Mouse (Mus musculus) kidney, postnatal 0 days (tissue): Measurements from ENCODE around the gene Tcp11l2. TPM values are rescaled to one million over a fixed set of nuclear protein-coding genes. Genes with fewer than 3 reads are reported as not detected.

Source experiments
- ATAC-seq: fragments of 200-750 bp; cut with Nextera tagmentation; replicated peaks from 2 replicates; pipeline ENCODE4 v1.8.0; 2017; ENCODE audit warnings: low read depth, moderate number of reproducible peaks, moderate TSS enrichment, moderate library complexity; ENCODE audit not compliant: low FRiP score
- DNase-seq: peaks from one replicate; pipeline ENCODE4 v3.0.0-alpha.2; 2016; ENCODE audit warnings: low spot score
- H3K27ac ChIP-seq: fragments of 300-500 bp; sonication (generic); 2 replicates; pipeline ENCODE4 v1.5.1; 2014; ENCODE audit warnings: mild to moderate bottlenecking
- H3K27me3 ChIP-seq: fragments of 300-500 bp; sonication (generic); 2 replicates; pipeline ENCODE4 v1.6.1; 2014; ENCODE audit warnings: low read length, mixed read lengths; ENCODE audit not compliant: insufficient read depth
- H3K36me3 ChIP-seq: fragments of 300-500 bp; sonication (generic); 2 replicates; pipeline ENCODE4 v1.6.1; 2014; ENCODE audit warnings: low read length, mixed read lengths; ENCODE audit not compliant: insufficient read depth
- H3K4me1 ChIP-seq: fragments of 300-500 bp; sonication (generic); replicated peaks from 2 replicates; pipeline ENCODE4 v1.6.1; 2014; ENCODE audit warnings: antibody characterized with exemption, low read length, mixed read lengths; ENCODE audit not compliant: insufficient read depth
- H3K4me2 ChIP-seq: fragments of 300-500 bp; sonication (generic); 2 replicates; pipeline ENCODE4 v1.6.1; 2014; ENCODE audit warnings: mild to moderate bottlenecking, low read length, moderate library complexity, mixed read lengths
- H3K4me3 ChIP-seq: fragments of 300-500 bp; sonication (generic); replicated peaks from 2 replicates; pipeline ENCODE4 v1.5.1; 2014; ENCODE audit warnings: low read depth, low read length
- H3K9ac ChIP-seq: fragments of 300-500 bp; sonication (generic); 2 replicates; pipeline ENCODE4 v1.6.1; 2014; ENCODE audit warnings: low read depth, low read length
- H3K9me3 ChIP-seq: fragments of 300-500 bp; sonication (generic); replicated peaks from 2 replicates; pipeline ENCODE4 v1.6.1; 2016; ENCODE audit warnings: low read length, inconsistent platforms, mixed read lengths
- CTCF ChIP-seq: IDR thresholded peaks from 2 replicates; pipeline ENCODE4 v1.5.1; 2016; ENCODE audit warnings: antibody characterized with exemption, low read depth, mild to moderate bottlenecking, moderate library complexity
- WGBS: fragments of 180-500 bp; shearing (Covaris S2); extraction: QIAGEN DNeasy Blood & Tissue Kit; methylation state at CpG from one replicate; pipeline ENCODE4 v1.1.7; 2014; 5-methylcytosine and 5-hydroxymethylcytosine counted together
- polyA plus RNA-seq: library from polyadenylated mRNA; unstranded; fragments of >200 nt; fragmentation: Nextera tagmentation; extraction: Ambion mirVana; gene quantifications from 2 replicates; pipeline ENCODE4 v1.2.1, GENCODE M21; 2015

Gene Tcp11l2
- polyA plus RNA-seq, 1 experiment from 2014 or later: 27.0 TPM

- H3K4me2 ChIP-seq: no peak overlapping the region
- DNase-seq (no peak), ATAC-seq (no peak)
- H3K9ac ChIP-seq: no peak overlapping the region
- no peaks in the 10 kb centered on the region for H3K27me3 ChIP-seq
- no peaks in the 10 kb centered on the region for H3K4me1 ChIP-seq
- 77% methylated on average over 8 of the region's 8 CpGs for WGBS
- TF ChIP-seq CTCF: no peak
- no peak overlapping the region for H3K27ac ChIP-seq
- H3K9me3 ChIP-seq: no peaks in the 10 kb centered on the region
- H3K36me3 ChIP-seq: no peaks in the 10 kb centered on the region
- H3K4me3 ChIP-seq: no peak overlapping the region
Measured at GRCm38 (mm10) chr10:84564427-84564826, 12.0 kb upstream of the Tcp11l2 start.

DNA sequence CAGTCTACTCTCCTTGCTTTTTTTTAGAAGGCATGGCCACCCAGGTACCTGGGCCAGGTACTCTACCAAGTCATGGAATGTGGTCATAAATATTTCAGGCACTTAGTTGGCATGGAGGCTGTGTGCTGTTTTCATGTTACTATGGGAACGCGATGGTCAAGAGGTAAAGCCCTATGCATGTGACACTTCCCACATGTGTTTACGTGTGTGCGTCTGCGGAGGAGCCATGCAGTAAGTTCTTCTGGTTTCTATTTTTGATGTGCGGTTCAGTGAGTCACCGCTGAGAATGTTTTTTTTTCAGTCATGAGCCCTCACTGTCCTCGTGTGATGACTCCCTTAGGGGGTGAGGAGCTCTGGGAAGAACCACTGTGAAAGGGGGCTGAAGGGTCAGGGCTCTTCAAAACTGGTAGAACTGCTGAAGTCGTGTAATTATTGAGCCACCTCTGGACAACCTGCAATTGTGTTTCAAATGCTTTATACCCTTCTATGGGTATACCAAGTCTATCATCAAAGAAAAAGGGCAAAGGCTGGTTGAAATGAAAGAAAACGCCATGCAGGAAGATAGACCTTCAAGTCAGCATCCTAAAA is 5.3 kb upstream of the Tcp11l2 start:
- no peak overlapping the region for H3K4me2 ChIP-seq
- no peak for ATAC-seq
- no peak for DNase-seq

GRCm38 (mm10) chr10:84573671-84574420 is 2.6 kb upstream of the Tcp11l2 start:
- DNase-seq: no peak
- Histone ChIP-seq H3K9me3 (no peaks in the 10 kb centered on the region), H3K4me3 (no peak overlapping the region), H3K4me2 (no peak overlapping the region), H3K36me3 (no peaks in the 10 kb centered on the region), H3K9ac (no peak overlapping the region), H3K4me1 (peaks cover 11% of the 10 kb centered on the region; the same call in 1 of the 2 replicates), H3K27me3 (no peaks in the 10 kb centered on the region), H3K27ac (no peak overlapping the region)
- ATAC-seq: no peak
- 59% methylated on average over 5 of the region's 5 CpGs for WGBS
- no peak for TF ChIP-seq CTCF

More for the DNA sequence above, 5.3 kb upstream of the Tcp11l2 start:
- Histone ChIP-seq H3K4me1 (no peaks in the 10 kb centered on the region), H3K9ac (no peak overlapping the region), H3K36me3 (no peaks in the 10 kb centered on the region), H3K27ac (no peak overlapping the region), H3K9me3 (no peaks in the 10 kb centered on the region), H3K4me3 (no peak overlapping the region), H3K27me3 (no peaks in the 10 kb centered on the region)
- TF ChIP-seq CTCF: no peak
- WGBS: 80% methylated on average over 10 of the region's 10 CpGs

DNA sequence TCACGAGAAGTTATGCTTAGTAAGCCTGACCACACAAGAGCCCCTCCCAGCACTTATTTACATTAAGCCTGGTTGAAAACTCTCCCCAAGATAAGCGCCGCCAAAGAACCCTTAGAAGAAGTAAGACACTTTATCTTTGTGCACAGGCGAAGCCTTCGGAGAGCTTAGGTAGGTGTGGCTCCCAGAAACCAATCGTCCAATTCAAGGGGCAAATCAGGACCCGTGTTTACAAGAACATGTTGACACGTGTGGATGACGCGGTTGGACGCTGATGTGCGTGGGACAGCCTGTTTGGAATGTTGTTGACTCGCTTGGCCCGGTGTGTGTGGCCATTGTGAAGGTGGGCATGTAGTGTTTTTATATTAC is 414 bp upstream of the Tcp11l2 start:
- DNase-seq: peak; percentile 87
- TF ChIP-seq CTCF: no peak
- 0 out of 2 replicates have a peak overlapping the region, but pooled peaks have one; percentile 38 for H3K9ac ChIP-seq
- no peaks in the 10 kb centered on the region for H3K9me3 ChIP-seq
- under 1% methylated on average over 14 of the region's 14 CpGs for WGBS
- H3K27me3 ChIP-seq: no peaks in the 10 kb centered on the region
- H3K27ac ChIP-seq: peak overlapping the region; percentile 91; the same call in 1 of the 2 replicates
- H3K4me2 ChIP-seq: peak overlapping the region; percentile 98
- peaks cover 11% of the 10 kb centered on the region; the same call in 1 of the 2 replicates for H3K4me1 ChIP-seq
- peak overlapping the region; percentile 97 for H3K4me3 ChIP-seq
- H3K36me3 ChIP-seq: no peaks in the 10 kb centered on the region
- ATAC-seq: peak; percentile 82

- H3K4me2 ChIP-seq: peak overlapping the region; percentile 98
- peak; percentile 54 for ATAC-seq
- H3K4me1 ChIP-seq: peaks cover 14% of the 10 kb centered on the region; the same call in 1 of the 2 replicates
- no peak for TF ChIP-seq CTCF
- peak; percentile 88 for DNase-seq
- no peaks in the 10 kb centered on the region for H3K36me3 ChIP-seq
- no peaks in the 10 kb centered on the region for H3K27me3 ChIP-seq
- H3K27ac ChIP-seq: peak overlapping the region; percentile 91
- H3K4me3 ChIP-seq: peak overlapping the region; percentile 97
- WGBS: 1% methylated on average over 38 of the region's 38 CpGs
- H3K9ac ChIP-seq: peak overlapping the region; percentile 85
- no peaks in the 10 kb centered on the region for H3K9me3 ChIP-seq
Measured at GRCm38 (mm10) chr10:84577071-84577727, 773 bp downstream of the Tcp11l2 start.

DNA sequence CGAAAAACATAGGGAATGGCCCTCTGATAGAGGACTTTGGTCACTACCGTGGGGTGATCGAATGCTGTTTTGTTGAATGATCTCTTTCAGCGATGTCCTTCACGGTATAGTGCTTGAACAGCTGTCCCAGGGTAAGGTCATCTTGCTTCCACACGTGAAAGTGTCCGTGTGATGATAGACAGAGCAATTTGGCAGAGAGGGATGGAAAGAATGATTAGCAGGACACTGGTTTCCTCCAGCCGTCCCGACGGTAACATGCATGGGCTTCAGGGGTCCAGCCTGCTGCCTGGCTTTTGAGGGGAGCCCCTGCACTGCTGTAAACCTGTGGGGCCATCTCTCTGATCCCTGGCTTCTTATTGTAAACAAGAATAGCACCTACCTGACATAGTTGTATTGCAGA is 2.3 kb downstream of the Tcp11l2 start:
- Histone ChIP-seq H3K4me2 (no peak overlapping the region), H3K4me3 (no peak overlapping the region), H3K4me1 (peaks cover 14% of the 10 kb centered on the region; the same call in 1 of the 2 replicates), H3K9me3 (no peaks in the 10 kb centered on the region), H3K9ac (no peak overlapping the region), H3K36me3 (no peaks in the 10 kb centered on the region), H3K27ac (no peak overlapping the region), H3K27me3 (no peaks in the 10 kb centered on the region)
- ATAC-seq (no peak), DNase-seq (no peak)
- WGBS: 81% methylated on average over 10 of the region's 10 CpGs
- no peak for TF ChIP-seq CTCF
